8 mouse cellular contexts compared by ENCODE assay signal in genomic region chr7:19148180-19148874, GRCm38 (mm10). TPM values are rescaled to one million over a fixed set of nuclear protein-coding genes. Genes with fewer than 3 reads are reported as not detected.
A peak's percentile ranks its signal among the peaks of the same experiment; 100 is the strongest.
DNase-seq lines count a peak whose midpoint lies in the region; ATAC-seq and TF ChIP-seq lines count a peak whose summit lies in the region.

No protein-coding gene starts in this region.

- no peak for DNase-seq in lung, embryonic 14.5 days
- DNase-seq in lung, adult 18-20 months: no peak
- DNase-seq in embryonic facial prominence, embryonic 14.5 days (ENCODE audit: low spot score): no peak
- no peak for DNase-seq in ovary, adult 18-20 months (ENCODE audit: low spot score)
- no peak for DNase-seq in spleen, postnatal 14 days (ENCODE audit: low spot score in 2 of 2)

- no peak for TF ChIP-seq CTCF in lung, embryonic 14.5 days (IDR thresholded peaks at IDR 0.05; ENCODE audit: low read depth)

- H3K4me1 ChIP-seq in lung, embryonic 14.5 days (ENCODE audit: insufficient read depth): peaks cover 12% of the 10 kb centered on the region
- peaks cover 13% of the 10 kb centered on the region for H3K4me1 ChIP-seq in embryonic facial prominence, embryonic 14.5 days (ENCODE audit: control insufficient read depth, insufficient read depth, low read length)
- H3K4me1 ChIP-seq in intestine, embryonic 16.5 days (ENCODE audit: control insufficient read depth, insufficient read depth, low read length): peaks cover 11% of the 10 kb centered on the region
- peaks cover 30% of the 10 kb centered on the region for H3K4me1 ChIP-seq in neural tube, embryonic 13.5 days (replicated peaks)

- H3K27ac ChIP-seq in lung, embryonic 14.5 days (ENCODE audit: low read depth): peak overlapping the region; percentile 30; the same call in 1 of the 2 replicates
- H3K27ac ChIP-seq in embryonic facial prominence, embryonic 14.5 days (replicated peaks; ENCODE audit: low read depth, low read length): peak overlapping the region; percentile 63
- H3K27ac ChIP-seq in intestine, embryonic 16.5 days (ENCODE audit: low read length): peak overlapping the region; percentile 85
- H3K27ac ChIP-seq in neural tube, embryonic 13.5 days (replicated peaks): peak overlapping the region; percentile 87

- peaks cover 26% of the 10 kb centered on the region for H3K36me3 ChIP-seq in lung, embryonic 14.5 days (ENCODE audit: insufficient read depth)
- H3K36me3 ChIP-seq in embryonic facial prominence, embryonic 14.5 days (ENCODE audit: control insufficient read depth, insufficient read depth, low read length): peaks cover 19% of the 10 kb centered on the region
- H3K36me3 ChIP-seq in intestine, embryonic 16.5 days (ENCODE audit: control insufficient read depth, insufficient read depth, low read length): peaks cover 3% of the 10 kb centered on the region; the same call in 1 of the 2 replicates
- peaks cover 36% of the 10 kb centered on the region for H3K36me3 ChIP-seq in neural tube, embryonic 13.5 days

- H3K9ac ChIP-seq in lung, embryonic 14.5 days: peak overlapping the region; percentile 58
- H3K9ac ChIP-seq in embryonic facial prominence, embryonic 14.5 days (ENCODE audit: low read depth, low read length): peak overlapping the region; percentile 64
- peak overlapping the region; percentile 66 for H3K9ac ChIP-seq in intestine, embryonic 16.5 days (ENCODE audit: low read depth, low read length)
- peak overlapping the region; percentile 79 for H3K9ac ChIP-seq in neural tube, embryonic 13.5 days

- H3K4me3 ChIP-seq in lung, embryonic 14.5 days (ENCODE audit: low read depth, low read length): peak overlapping the region; percentile 56
- peak overlapping the region; percentile 55 for H3K4me3 ChIP-seq in embryonic facial prominence, embryonic 14.5 days (ENCODE audit: low read depth, low read length)
- H3K4me3 ChIP-seq in intestine, embryonic 16.5 days (ENCODE audit: low read length): peak overlapping the region; percentile 69
- peak overlapping the region; percentile 53 for H3K4me3 ChIP-seq in neural tube, embryonic 13.5 days

- no peaks in the 10 kb centered on the region for H3K27me3 ChIP-seq in lung, embryonic 14.5 days (ENCODE audit: insufficient read depth, low read length)
- no peaks in the 10 kb centered on the region for H3K27me3 ChIP-seq in embryonic facial prominence, embryonic 14.5 days (replicated peaks; ENCODE audit: control insufficient read depth, insufficient read depth, low read length)
- no peaks in the 10 kb centered on the region for H3K27me3 ChIP-seq in intestine, embryonic 16.5 days (replicated peaks; ENCODE audit: control insufficient read depth, insufficient read depth, low read length)
- no peaks in the 10 kb centered on the region for H3K27me3 ChIP-seq in neural tube, embryonic 13.5 days

- no peaks in the 10 kb centered on the region for H3K9me3 ChIP-seq in lung, embryonic 14.5 days (ENCODE audit: low read depth, low read length)
- H3K9me3 ChIP-seq in embryonic facial prominence, embryonic 14.5 days (ENCODE audit: control insufficient read depth, low read length): no peaks in the 10 kb centered on the region
- no peaks in the 10 kb centered on the region for H3K9me3 ChIP-seq in intestine, embryonic 16.5 days (ENCODE audit: control insufficient read depth, low read length)
- no peaks in the 10 kb centered on the region for H3K9me3 ChIP-seq in neural tube, embryonic 13.5 days

- ATAC-seq in lung, embryonic 14.5 days (ENCODE audit: insufficient read depth): no peak
- no peak for ATAC-seq in embryonic facial prominence, embryonic 14.5 days (ENCODE audit: low read depth)
- no peak for ATAC-seq in intestine, embryonic 16.5 days
- ATAC-seq in neural tube, embryonic 13.5 days (ENCODE audit: low read depth): no peak
- ATAC-seq in cerebellum, adult (ENCODE audit: insufficient number of reproducible peaks, low FRiP score, low TSS enrichment): no peak

- 13% methylated on average over 20 of the region's 20 CpGs for WGBS in lung, embryonic 14.5 days
- WGBS in embryonic facial prominence, embryonic 14.5 days: 11% methylated on average over 20 of the region's 20 CpGs
- WGBS in intestine, embryonic 16.5 days: 10% methylated on average over 20 of the region's 20 CpGs
- 12% methylated on average over 20 of the region's 20 CpGs for WGBS in neural tube, embryonic 13.5 days

- H3K4me2 ChIP-seq in lung, embryonic 14.5 days: peak overlapping the region; percentile 81
- peak overlapping the region; percentile 86 for H3K4me2 ChIP-seq in embryonic facial prominence, embryonic 14.5 days (ENCODE audit: low read depth, low read length)
- H3K4me2 ChIP-seq in intestine, embryonic 16.5 days (ENCODE audit: low read depth, low read length): peak overlapping the region; percentile 95
- H3K4me2 ChIP-seq in neural tube, embryonic 13.5 days: peak overlapping the region; percentile 97

RNA-seq across cellular contexts. Expression of gene Qpctl, which starts 0.8 kb away (rescaled TPM):
- 12.5 and 13.1 TPM in 2 replicates for polyA plus RNA-seq in lung, embryonic 14.5 days (2014; fragmentation: Nextera tagmentation; extraction: Ambion mirVana)
- 11.1 and 13.2 TPM in 2 replicates for polyA plus RNA-seq in embryonic facial prominence, embryonic 14.5 days (2014; fragmentation: Nextera tagmentation; extraction: Ambion mirVana)
- 10.5 and 11.1 TPM in 2 replicates for polyA plus RNA-seq in intestine, embryonic 16.5 days (2015; fragmentation: Nextera tagmentation; extraction: Ambion mirVana)
- polyA plus RNA-seq in neural tube, embryonic 13.5 days (2015; fragmentation: Nextera tagmentation; extraction: Ambion mirVana): 21.7 and 22.2 TPM in 2 replicates

RNA-seq across cellular contexts. Expression of gene Snrpd2, which starts 1.2 kb away (rescaled TPM):
- polyA plus RNA-seq in lung, embryonic 14.5 days (2014; fragmentation: Nextera tagmentation; extraction: Ambion mirVana): 158 and 161 TPM in 2 replicates
- 130 and 131 TPM in 2 replicates for polyA plus RNA-seq in embryonic facial prominence, embryonic 14.5 days (2014; fragmentation: Nextera tagmentation; extraction: Ambion mirVana)
- polyA plus RNA-seq in intestine, embryonic 16.5 days (2015; fragmentation: Nextera tagmentation; extraction: Ambion mirVana): 119 and 132 TPM in 2 replicates
- 108 and 118 TPM in 2 replicates for polyA plus RNA-seq in neural tube, embryonic 13.5 days (2015; fragmentation: Nextera tagmentation; extraction: Ambion mirVana)

RNA-seq across cellular contexts. Expression of gene Gipr, which starts 17.6 kb away (rescaled TPM):
- 0.26 and 0.85 TPM in 2 replicates for polyA plus RNA-seq in lung, embryonic 14.5 days (2014; fragmentation: Nextera tagmentation; extraction: Ambion mirVana)
- 0.37 and 0.60 TPM in 2 replicates for polyA plus RNA-seq in embryonic facial prominence, embryonic 14.5 days (2014; fragmentation: Nextera tagmentation; extraction: Ambion mirVana)
- 3.1 and 3.6 TPM in 2 replicates for polyA plus RNA-seq in intestine, embryonic 16.5 days (2015; fragmentation: Nextera tagmentation; extraction: Ambion mirVana)
- 1.3 and 1.4 TPM in 2 replicates for polyA plus RNA-seq in neural tube, embryonic 13.5 days (2015; fragmentation: Nextera tagmentation; extraction: Ambion mirVana)

RNA-seq across cellular contexts. Expression of gene Eml2, which starts 27.9 kb away (rescaled TPM):
- 2.6 and 2.7 TPM in 2 replicates for polyA plus RNA-seq in lung, embryonic 14.5 days (2014; fragmentation: Nextera tagmentation; extraction: Ambion mirVana)
- 3.6 and 4.2 TPM in 2 replicates for polyA plus RNA-seq in embryonic facial prominence, embryonic 14.5 days (2014; fragmentation: Nextera tagmentation; extraction: Ambion mirVana)
- polyA plus RNA-seq in intestine, embryonic 16.5 days (2015; fragmentation: Nextera tagmentation; extraction: Ambion mirVana): 7.1 and 8.4 TPM in 2 replicates
- 6.8 and 8.1 TPM in 2 replicates for polyA plus RNA-seq in neural tube, embryonic 13.5 days (2015; fragmentation: Nextera tagmentation; extraction: Ambion mirVana)

RNA-seq across cellular contexts. Expression of gene Fbxo46, which starts 28.7 kb away (rescaled TPM):
- 9.7 and 11.6 TPM in 2 replicates for polyA plus RNA-seq in lung, embryonic 14.5 days (2014; fragmentation: Nextera tagmentation; extraction: Ambion mirVana)
- 9.1 and 9.2 TPM in 2 replicates for polyA plus RNA-seq in embryonic facial prominence, embryonic 14.5 days (2014; fragmentation: Nextera tagmentation; extraction: Ambion mirVana)
- 10.8 and 11.0 TPM in 2 replicates for polyA plus RNA-seq in intestine, embryonic 16.5 days (2015; fragmentation: Nextera tagmentation; extraction: Ambion mirVana)
- polyA plus RNA-seq in neural tube, embryonic 13.5 days (2015; fragmentation: Nextera tagmentation; extraction: Ambion mirVana): 17.7 and 18.1 TPM in 2 replicates

Comparison
In these comparisons a context has a peak if more than half of its experiments do, and no peak if none do; other contexts are left out.
1. H3K27ac ChIP-seq: peak in every context shown above with its lines; median percentile 87 in neural tube, embryonic 13.5 days; 85 in intestine, embryonic 16.5 days; 63 in embryonic facial prominence, embryonic 14.5 days; 30 in lung, embryonic 14.5 days.